Mouse (Mus musculus) kidney, adult 10 weeks (tissue): ENCODE data around the gene Slc10a1. TPM values are rescaled to one million over a fixed set of nuclear protein-coding genes. Genes with fewer than 3 reads are reported as not detected.

Experiments
- polyA plus RNA-seq: library from polyadenylated mRNA; stranded (reverse); fragments of 350-450 nt; fragmentation: Illumina TruSeq; extraction: RNeasy Lipid Tissue Mini Kit (QIAGEN cat#74804); gene quantifications from one replicate; pipeline ENCODE4 v1.2.3, GENCODE M21; 2014; ENCODE audit warnings: low read depth, low replicate concordance

Slc10a1 gene
- polyA plus RNA-seq = 0.89 TPM

DNA sequence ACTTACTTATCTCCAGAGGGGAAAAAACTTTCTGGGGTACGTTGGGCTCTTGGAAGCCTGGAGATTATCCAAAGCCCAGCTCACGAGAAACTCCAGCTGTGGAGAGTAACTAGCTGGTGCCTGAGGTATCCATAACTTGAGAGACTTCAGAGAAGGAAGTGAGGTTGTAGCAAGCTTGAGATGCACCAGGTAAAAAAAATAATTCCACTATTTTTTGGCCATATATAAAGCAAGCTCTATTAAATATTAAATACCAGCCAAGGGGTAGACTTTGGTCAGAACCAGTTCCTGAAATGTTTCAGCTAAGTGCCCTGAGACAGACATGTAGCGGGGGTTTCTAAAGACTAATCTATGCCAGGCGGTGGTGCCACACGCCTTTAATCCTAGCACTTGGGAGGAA is at the start of gene Slc10a1:
Gene Slc10a1, minus strand, starts transcription at position 101 of the 400 bp plus-strand sequence.

DNA sequence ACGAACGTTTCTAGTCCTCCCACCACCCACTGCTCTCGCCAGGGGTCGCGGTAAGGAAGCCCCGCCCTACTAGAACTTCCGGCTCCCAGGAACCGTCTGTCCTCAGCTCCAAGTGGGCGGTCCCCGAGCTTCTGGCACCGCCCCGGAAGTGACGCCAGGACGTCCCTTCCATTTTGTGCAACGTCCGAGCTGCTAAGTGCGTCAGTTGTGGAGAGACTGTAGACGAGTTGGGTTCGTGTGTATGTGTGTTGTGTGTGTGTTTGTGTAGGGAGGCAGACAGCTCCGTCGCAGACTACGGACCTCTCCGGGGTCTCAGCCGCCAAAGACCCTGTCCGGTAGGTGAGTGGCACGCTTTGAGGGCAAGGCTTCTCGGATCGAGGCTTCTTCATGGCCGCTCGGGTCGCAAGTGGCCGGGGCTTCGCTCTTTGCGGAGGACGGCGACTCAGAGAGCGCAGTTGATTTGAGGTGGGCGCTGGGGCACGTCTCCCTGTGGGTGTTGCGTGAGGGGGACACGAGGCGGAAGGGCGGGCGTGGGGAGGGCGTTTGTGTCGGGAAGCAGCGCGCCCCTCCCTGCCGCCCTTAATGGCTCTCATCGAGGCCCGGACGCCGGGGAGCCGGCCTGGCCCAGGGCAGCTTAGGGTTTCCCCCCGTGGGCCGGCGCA is 23.0 kb downstream of the Slc10a1 start, which contains the start of gene Srsf5:
Gene Srsf5, plus strand, starts transcription at position 171 of the 662 bp plus-strand sequence.

Other genes with a start within 250 kb of the Slc10a1 start
- gene Ccdc177, start 208.0 kb downstream of the Slc10a1 start, polyA plus RNA-seq = not detected
- gene Susd6, start 178.2 kb downstream of the Slc10a1 start, polyA plus RNA-seq = 57.3 TPM
- 249 TPM for gene Srsf5, start 23.2 kb downstream of the Slc10a1 start, polyA plus RNA-seq
- 0.20 TPM for gene Smoc1, start 58.1 kb upstream of the Slc10a1 start, polyA plus RNA-seq